Mouse (Mus musculus) liver, adult 2 months (tissue): ENCODE measurements around the gene Phldb2.

Experiments used
- CTCF ChIP-seq: fragments of 200-500 bp; IDR thresholded peaks from 2 replicates; pipeline ENCODE4 v1.5.1; 2011; ENCODE audit warnings: low read depth, low read length, control low read depth
- POLR2A ChIP-seq: fragments of 200-500 bp; IDR thresholded peaks from 2 replicates; pipeline ENCODE4 v1.6.1; 2011; ENCODE audit warnings: low read length, control low read depth; ENCODE audit not compliant: insufficient read depth; ENCODE audit errors: extremely low read depth

DNA sequence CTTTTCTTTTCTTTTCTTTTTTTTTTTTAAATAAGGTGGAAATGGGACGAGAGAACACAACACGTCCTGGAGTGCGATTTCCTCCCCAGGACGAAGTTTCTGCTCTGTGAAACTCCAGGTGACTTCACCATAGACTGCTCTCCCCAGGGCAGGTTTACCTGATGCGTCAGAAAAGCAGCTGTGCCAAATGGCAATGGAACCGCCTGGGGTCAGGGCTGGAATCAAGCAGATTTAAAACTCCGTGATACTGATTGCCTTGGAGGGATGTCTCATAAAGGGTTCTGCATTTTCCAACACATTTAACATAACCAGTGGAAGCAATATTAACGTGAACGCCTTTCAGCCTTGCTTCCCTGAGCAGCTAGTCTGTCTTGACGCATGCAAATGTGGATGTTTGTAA is 108.5 kb downstream of the Phldb2 start:
- no peak for TF ChIP-seq CTCF
- no peak for TF ChIP-seq POLR2A
